Mouse (Mus musculus): ENCODE data around the gene Wasf2. TPM values are rescaled to one million over a fixed set of nuclear protein-coding genes. Genes with fewer than 3 reads are reported as not detected.

Wasf2 gene
- polyA plus RNA-seq, 1 experiment, result 62.0 TPM

GRCm38 (mm10) chr4:133184898-133185665, 54.8 kb downstream of the Wasf2 start:
- peaks cover 64% of the 10 kb centered on the region for H3K79me2 ChIP-seq (ENCODE audit: control insufficient read depth, insufficient read depth)
- no peak overlapping the region for H3ac ChIP-seq (ENCODE audit: control insufficient read depth, insufficient read length)
- H3K4me2 ChIP-seq (ENCODE audit: low read depth), result peak overlapping the region; percentile 60
- no peak overlapping the region for H3K4me3 ChIP-seq
- H3K27me3 ChIP-seq (ENCODE audit: control insufficient read depth, insufficient read depth, insufficient read length), result no peaks in the 10 kb centered on the region
- peaks cover 48% of the 10 kb centered on the region for H3K36me3 ChIP-seq (ENCODE audit: control insufficient read depth, insufficient read depth)
- TF ChIP-seq POLR2A (IDR thresholded peaks at IDR 0.05; ENCODE audit: insufficient read length, low read depth) (no peak), TCF12 (IDR thresholded peaks at IDR 0.05; ENCODE audit: insufficient read depth, poor library complexity, severe bottlenecking) (peak; percentile 4), CEBPB (IDR thresholded peaks at IDR 0.05; ENCODE audit: insufficient read depth, poor library complexity, severe bottlenecking) (peak; percentile 83), MYOG (IDR thresholded peaks at IDR 0.05; ENCODE audit: control insufficient read depth in 1 of 3, insufficient read depth in 1 of 3, insufficient read length in 2 of 3, low read depth in 2 of 3) (peak in 2 of 3 experiments; percentile 56 to 81), USF1 (IDR thresholded peaks at IDR 0.05; ENCODE audit: low read depth) (no peak), SRF (IDR thresholded peaks at IDR 0.05; ENCODE audit: control insufficient read depth, insufficient read length, low read depth) (peak; percentile 21), MYOD1 (IDR thresholded peaks at IDR 0.05; ENCODE audit: control insufficient read depth in 1 of 3, insufficient read length in 2 of 3, low read depth in 2 of 3) (peak in 2 of 3 experiments; percentile 54 to 74)

DNA sequence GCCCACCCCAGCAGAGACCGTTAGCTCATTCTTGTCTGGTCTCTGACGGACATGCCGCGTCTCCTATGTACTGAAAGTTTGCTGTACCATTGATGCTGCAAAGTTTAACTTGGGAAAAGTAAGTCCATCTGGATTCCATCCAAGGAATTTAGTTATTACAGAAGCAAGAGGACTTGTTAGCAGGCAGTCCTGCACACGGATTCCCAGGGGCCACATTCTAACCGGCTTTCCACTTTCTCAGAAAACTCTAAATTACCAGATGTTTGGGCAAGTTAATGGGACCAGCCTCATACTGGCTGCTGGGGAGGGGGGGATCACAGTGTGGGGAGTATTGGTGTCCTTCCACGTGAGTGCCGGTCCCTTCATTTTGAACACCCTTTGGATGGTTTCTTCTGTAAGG, 55.6 kb downstream of the Wasf2 start:
- Histone ChIP-seq H3K79me2 (ENCODE audit: control insufficient read depth, insufficient read depth) (peaks cover 56% of the 10 kb centered on the region), H3K4me2 (ENCODE audit: low read depth) (peak overlapping the region; percentile 60), H3K36me3 (ENCODE audit: control insufficient read depth, insufficient read depth) (peaks cover 52% of the 10 kb centered on the region), H3K27me3 (ENCODE audit: control insufficient read depth, insufficient read depth, insufficient read length) (no peaks in the 10 kb centered on the region), H3K4me3 (no peak overlapping the region), H3ac (ENCODE audit: control insufficient read depth, insufficient read length) (no peak overlapping the region)
- TF ChIP-seq CEBPB (IDR thresholded peaks at IDR 0.05; ENCODE audit: insufficient read depth, poor library complexity, severe bottlenecking), result no peak
- TF ChIP-seq TCF12 (IDR thresholded peaks at IDR 0.05; ENCODE audit: insufficient read depth, poor library complexity, severe bottlenecking), result no peak
- TF ChIP-seq REST (IDR thresholded peaks at IDR 0.05; ENCODE audit: insufficient read depth, insufficient read length), result no peak
- TF ChIP-seq MAX (IDR thresholded peaks at IDR 0.05; ENCODE audit: low read depth), result no peak
- TF ChIP-seq USF1 (IDR thresholded peaks at IDR 0.05; ENCODE audit: low read depth), result no peak
- no peak for TF ChIP-seq E2F4 (IDR thresholded peaks at IDR 0.05; ENCODE audit: insufficient read depth)
- TF ChIP-seq POLR2AphosphoS2 (IDR thresholded peaks at IDR 0.05; ENCODE audit: insufficient read length, low read depth), result no peak
- no peak for TF ChIP-seq TCF3 (IDR thresholded peaks at IDR 0.05; ENCODE audit: insufficient read length, low read depth)
- TF ChIP-seq MYOD1 (IDR thresholded peaks at IDR 0.05; ENCODE audit: control insufficient read depth in 1 of 3, insufficient read length in 2 of 3, low read depth in 2 of 3), result no peak
- TF ChIP-seq SRF (IDR thresholded peaks at IDR 0.05; ENCODE audit: control insufficient read depth, insufficient read length, low read depth), result no peak
- no peak for TF ChIP-seq POLR2A (IDR thresholded peaks at IDR 0.05; ENCODE audit: insufficient read length, low read depth)
- no peak for TF ChIP-seq MYOG (IDR thresholded peaks at IDR 0.05; ENCODE audit: control insufficient read depth in 1 of 3, insufficient read depth in 1 of 3, insufficient read length in 2 of 3, low read depth in 2 of 3)

GRCm38 (mm10) chr4:133186856-133187255, 56.6 kb downstream of the Wasf2 start:
- H3K27me3 ChIP-seq (ENCODE audit: control insufficient read depth, insufficient read depth, insufficient read length), result no peaks in the 10 kb centered on the region
- peaks cover 46% of the 10 kb centered on the region for H3K79me2 ChIP-seq (ENCODE audit: control insufficient read depth, insufficient read depth)
- peaks cover 54% of the 10 kb centered on the region for H3K36me3 ChIP-seq (ENCODE audit: control insufficient read depth, insufficient read depth)
- TF ChIP-seq REST (IDR thresholded peaks at IDR 0.05; ENCODE audit: insufficient read depth, insufficient read length) (no peak), MYOD1 (IDR thresholded peaks at IDR 0.05; ENCODE audit: control insufficient read depth in 1 of 3, insufficient read length in 2 of 3, low read depth in 2 of 3) (no peak), USF1 (IDR thresholded peaks at IDR 0.05; ENCODE audit: low read depth) (no peak), POLR2AphosphoS2 (IDR thresholded peaks at IDR 0.05; ENCODE audit: insufficient read length, low read depth) (no peak), POLR2A (IDR thresholded peaks at IDR 0.05; ENCODE audit: insufficient read length, low read depth) (no peak), TCF12 (IDR thresholded peaks at IDR 0.05; ENCODE audit: insufficient read depth, poor library complexity, severe bottlenecking) (no peak), E2F4 (IDR thresholded peaks at IDR 0.05; ENCODE audit: insufficient read depth) (no peak), MYOG (IDR thresholded peaks at IDR 0.05; ENCODE audit: control insufficient read depth in 1 of 3, insufficient read depth in 1 of 3, insufficient read length in 2 of 3, low read depth in 2 of 3) (no peak), CEBPB (IDR thresholded peaks at IDR 0.05; ENCODE audit: insufficient read depth, poor library complexity, severe bottlenecking) (no peak)
- no peak overlapping the region for H3K4me3 ChIP-seq
- H3ac ChIP-seq (ENCODE audit: control insufficient read depth, insufficient read length), result no peak overlapping the region
- H3K4me2 ChIP-seq (ENCODE audit: low read depth), result no peak overlapping the region

DNA sequence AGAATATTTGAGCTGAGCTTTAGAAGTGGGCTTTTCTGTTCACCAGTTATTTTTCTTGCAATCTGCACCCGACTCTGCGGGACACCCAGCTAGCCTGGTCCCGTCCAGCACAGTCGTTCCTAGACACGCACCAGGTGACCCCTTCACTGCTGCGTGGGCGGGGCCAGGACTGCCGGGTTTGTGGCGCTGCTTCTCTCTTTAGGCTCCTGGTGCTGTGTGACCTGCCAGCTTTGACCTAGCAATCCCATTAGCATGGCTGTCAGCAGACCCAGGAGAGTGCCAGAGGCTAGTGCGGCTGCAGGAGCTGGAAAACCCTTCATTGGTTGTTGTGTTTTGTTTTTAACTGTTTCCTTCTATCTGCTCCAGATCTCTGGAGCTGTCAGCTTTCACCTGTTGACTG, 59.1 kb downstream of the Wasf2 start:
- H3ac ChIP-seq (ENCODE audit: control insufficient read depth, insufficient read length), result no peak overlapping the region
- H3K79me2 ChIP-seq (ENCODE audit: control insufficient read depth, insufficient read depth), result peaks cover 26% of the 10 kb centered on the region
- H3K27me3 ChIP-seq (ENCODE audit: control insufficient read depth, insufficient read depth, insufficient read length), result no peaks in the 10 kb centered on the region
- peaks cover 70% of the 10 kb centered on the region for H3K36me3 ChIP-seq (ENCODE audit: control insufficient read depth, insufficient read depth)
- no peak overlapping the region for H3K4me2 ChIP-seq (ENCODE audit: low read depth)
- no peak overlapping the region for H3K4me3 ChIP-seq
- TF ChIP-seq MYOD1 (IDR thresholded peaks at IDR 0.05; ENCODE audit: control insufficient read depth in 1 of 3, insufficient read length in 2 of 3, low read depth in 2 of 3), result no peak
- TF ChIP-seq USF1 (IDR thresholded peaks at IDR 0.05; ENCODE audit: low read depth), result no peak
- no peak for TF ChIP-seq CEBPB (IDR thresholded peaks at IDR 0.05; ENCODE audit: insufficient read depth, poor library complexity, severe bottlenecking)
- no peak for TF ChIP-seq MAX (IDR thresholded peaks at IDR 0.05; ENCODE audit: low read depth)
- no peak for TF ChIP-seq TCF3 (IDR thresholded peaks at IDR 0.05; ENCODE audit: insufficient read length, low read depth)
- no peak for TF ChIP-seq TCF12 (IDR thresholded peaks at IDR 0.05; ENCODE audit: insufficient read depth, poor library complexity, severe bottlenecking)
- no peak for TF ChIP-seq E2F4 (IDR thresholded peaks at IDR 0.05; ENCODE audit: insufficient read depth)
- no peak for TF ChIP-seq POLR2AphosphoS2 (IDR thresholded peaks at IDR 0.05; ENCODE audit: insufficient read length, low read depth)
- no peak for TF ChIP-seq MYOG (IDR thresholded peaks at IDR 0.05; ENCODE audit: control insufficient read depth in 1 of 3, insufficient read depth in 1 of 3, insufficient read length in 2 of 3, low read depth in 2 of 3)
- no peak for TF ChIP-seq POLR2A (IDR thresholded peaks at IDR 0.05; ENCODE audit: insufficient read length, low read depth)
- TF ChIP-seq SRF (IDR thresholded peaks at IDR 0.05; ENCODE audit: control insufficient read depth, insufficient read length, low read depth), result no peak

All from myocyte (in vitro differentiated cells).